Mouse (Mus musculus) C2C12 (cell line): ENCODE measurements around the gene Nipbl.

Experiments
- CTCF ChIP-seq: IDR thresholded peaks from one replicate; pipeline ENCODE4 v1.5.1; 2011; ENCODE audit not compliant: control insufficient read depth, insufficient read depth, insufficient read length
- MAX ChIP-seq: IDR thresholded peaks from one replicate; pipeline ENCODE4 v1.6.1; 2011; ENCODE audit warnings: mild to moderate bottlenecking, control low read depth
- MYOD1 ChIP-seq: IDR thresholded peaks from one replicate; pipeline ENCODE4 v1.6.1; 2011; ENCODE audit warnings: low read depth; ENCODE audit not compliant: control insufficient read depth, insufficient read length
- USF1 ChIP-seq: IDR thresholded peaks from one replicate; pipeline ENCODE4 v1.6.1; 2011; ENCODE audit warnings: low read depth, mild to moderate bottlenecking, control low read depth, moderate library complexity

DNA sequence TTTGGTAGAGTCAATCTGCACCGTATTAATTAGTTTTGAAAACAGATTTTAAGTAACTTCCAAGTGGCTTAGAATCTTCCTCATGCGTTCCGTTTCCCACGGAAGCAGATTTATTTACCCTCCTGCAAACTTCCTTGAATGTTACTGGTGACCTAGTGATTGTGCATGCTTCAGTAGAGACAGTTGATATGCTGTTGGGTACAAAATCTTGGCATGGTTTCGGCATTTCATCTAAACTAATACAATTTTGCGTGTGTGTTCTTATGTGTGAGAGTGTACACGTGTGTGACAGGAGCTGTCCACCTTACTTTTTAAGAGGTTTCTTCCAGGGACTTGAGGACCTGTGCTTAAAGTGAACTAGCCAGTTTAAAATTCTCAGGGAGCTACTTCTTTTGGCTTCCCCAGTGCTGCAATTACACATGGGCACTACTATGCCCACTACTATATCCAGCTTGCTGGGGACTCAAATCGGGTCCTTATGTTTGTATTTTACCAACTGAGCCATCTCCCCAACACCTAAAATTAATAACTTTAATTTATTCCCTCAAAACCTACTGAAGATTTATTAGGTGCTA lies 3.0 kb upstream of the Nipbl start:
- TF ChIP-seq CTCF (no peak), USF1 (no peak), MYOD1 (no peak), MAX (no peak)
